Mouse (Mus musculus): ENCODE results near the gene Gprc5a.

- TF ChIP-seq POLR2A (IDR thresholded peaks at IDR 0.05; ENCODE audit: control insufficient read depth, low read depth, low read length) (no peak), CTCF (IDR thresholded peaks at IDR 0.05; ENCODE audit: control insufficient read depth, insufficient read depth, insufficient replicate concordance, low read depth, low read length) (no peak)
Observed at GRCm38 (mm10) chr6:135065236-135065957, at the start of gene Gprc5a.

Measured in testis, adult 2 months (tissue).